Mouse (Mus musculus): Measurements from ENCODE around the gene Cdv3. TPM values are rescaled to one million over a fixed set of nuclear protein-coding genes. Genes with fewer than 3 reads are reported as not detected.
A peak's percentile ranks its signal among the peaks of the same experiment; 100 is the strongest.

Cdv3 gene
- 62.6 and 64.3 TPM in 2 replicates for polyA plus RNA-seq (2014; fragmentation: Nextera tagmentation; extraction: Ambion mirVana)

DNA sequence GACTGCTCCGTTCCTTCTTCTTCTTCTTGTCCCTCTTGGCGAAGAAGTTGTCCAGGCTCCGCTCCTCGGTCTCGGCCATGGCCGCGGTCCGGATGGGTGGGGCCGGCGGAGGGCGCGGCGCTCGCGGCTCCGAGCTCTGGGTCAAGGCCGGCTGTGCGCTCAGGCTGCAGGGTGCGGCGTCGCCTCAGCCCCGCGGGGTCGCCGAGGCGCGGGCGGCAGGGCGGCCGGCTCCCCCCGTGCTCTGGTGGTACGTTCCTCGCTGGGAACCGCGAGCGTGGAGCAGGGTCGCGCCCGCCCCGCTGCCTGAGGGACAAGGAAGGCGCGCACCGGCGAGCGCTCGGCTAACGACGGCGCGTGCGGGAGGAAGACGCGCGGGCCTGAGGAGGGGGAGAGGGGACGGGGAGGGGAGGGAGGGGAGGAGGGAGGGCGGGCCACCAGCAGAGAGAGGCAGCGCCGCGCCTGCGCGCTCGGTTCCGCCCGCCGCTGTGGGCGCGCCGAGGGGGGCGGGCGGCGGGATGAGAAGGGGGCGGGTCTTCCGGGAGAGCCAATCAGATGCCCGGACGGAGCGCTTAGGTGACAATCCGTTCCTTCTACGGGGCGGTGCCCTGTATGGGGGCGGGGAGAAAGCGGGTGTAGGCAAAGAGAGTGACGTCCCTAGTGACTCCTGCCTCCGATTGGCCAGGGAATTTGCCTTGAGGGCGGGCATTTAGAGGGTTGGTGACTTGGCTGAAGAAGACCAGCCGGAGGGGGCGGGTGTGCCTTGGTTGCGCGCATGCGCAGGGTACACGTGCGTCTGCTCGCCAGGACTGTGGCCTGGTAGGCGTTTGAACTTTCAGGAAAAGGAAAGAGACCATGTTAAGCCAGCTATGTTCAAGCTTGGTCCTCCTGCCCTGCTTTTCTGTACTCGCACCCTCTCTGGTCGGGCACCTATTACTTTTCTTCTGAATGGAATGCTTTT lies at the start of gene Cdv3:
Gene Cdv3 (minus strand): TSS at position 551 of the 958 bp plus-strand sequence.
- Histone ChIP-seq H3K27ac (replicated peaks in 1 of 2; ENCODE audit: control insufficient read depth in 1 of 2, insufficient read depth in 1 of 2, low read depth in 2 of 2, low read length in 2 of 2) (peak within 1 kb of the TSS; percentile 97 to 98), H3K4me2 (ENCODE audit: low read length) (peak within 1 kb of the TSS; percentile 72), H3K36me3 (ENCODE audit: control insufficient read depth, insufficient read depth, low read length) (peaks cover 35% of the 10 kb centered on the region), H3K9me3 (ENCODE audit: control insufficient read depth, low read length) (no peaks in the 10 kb centered on the region), H3K4me3 (ENCODE audit: control insufficient read depth in 1 of 2, insufficient read depth in 1 of 2, low read depth in 1 of 2, low read length in 2 of 2) (peak within 1 kb of the TSS; percentile 76 to 96), H3K4me1 (ENCODE audit: control insufficient read depth in 2 of 2, insufficient read depth in 2 of 2, low read length in 2 of 2) (peaks cover 9 to 30% of the 10 kb centered on the region in 2 experiments), H3K27me3 (ENCODE audit: control insufficient read depth, insufficient read depth, low read length) (no peaks in the 10 kb centered on the region), H3K9ac (ENCODE audit: low read length) (peak within 1 kb of the TSS; percentile 84)
- peak; percentile 98 for ATAC-seq (ENCODE audit: insufficient number of reproducible peaks, insufficient read depth, low FRiP score, low read depth)
- WGBS = 2% methylated on average over 82 of the region's 95 CpGs

- H3K27me3 ChIP-seq (ENCODE audit: control insufficient read depth, insufficient read depth, low read length) = no peaks in the 10 kb centered on the region
- H3K36me3 ChIP-seq (ENCODE audit: control insufficient read depth, insufficient read depth, low read length) = no peaks in the 10 kb centered on the region
- no peak overlapping the region for H3K4me2 ChIP-seq (ENCODE audit: low read length)
- 69% methylated on average over 9 of the region's 9 CpGs for WGBS
- H3K27ac ChIP-seq (replicated peaks in 1 of 2; ENCODE audit: control insufficient read depth in 1 of 2, insufficient read depth in 1 of 2, low read depth in 2 of 2, low read length in 2 of 2) = no peak overlapping the region
- no peak overlapping the region for H3K4me3 ChIP-seq (ENCODE audit: control insufficient read depth in 1 of 2, insufficient read depth in 1 of 2, low read depth in 1 of 2, low read length in 2 of 2)
- H3K9ac ChIP-seq (ENCODE audit: low read length) = no peak overlapping the region
- no peaks in the 10 kb centered on the region for H3K9me3 ChIP-seq (ENCODE audit: control insufficient read depth, low read length)
- H3K4me1 ChIP-seq (ENCODE audit: control insufficient read depth in 2 of 2, insufficient read depth in 2 of 2, low read length in 2 of 2) = no peaks in the 10 kb centered on the region
- ATAC-seq (ENCODE audit: insufficient number of reproducible peaks, insufficient read depth, low FRiP score, low read depth) = no peak
Measured at GRCm38 (mm10) chr9:103413457-103413856, 47.8 kb upstream of the Cdv3 start.

DNA sequence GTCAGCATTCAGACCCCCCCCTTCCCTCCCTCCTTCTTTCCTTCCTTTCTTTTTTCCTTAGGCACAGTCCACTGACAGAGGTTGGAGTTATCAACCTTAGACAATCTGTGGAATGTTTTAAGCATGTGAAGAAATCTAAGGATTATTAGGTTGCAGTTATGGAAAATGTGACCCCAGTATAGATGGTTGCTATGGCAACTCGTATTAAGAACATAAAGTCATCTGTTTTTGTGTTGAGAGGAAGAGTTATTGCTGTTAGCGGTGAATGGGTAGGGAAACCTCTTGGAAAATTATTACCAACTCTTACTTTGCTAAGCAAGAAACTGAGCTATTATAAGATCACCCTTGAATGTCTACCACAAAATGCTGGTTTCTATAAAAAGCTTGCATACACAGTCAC lies 43.5 kb upstream of the Cdv3 start:
- H3K9ac ChIP-seq (ENCODE audit: low read length) = no peak overlapping the region
- H3K36me3 ChIP-seq (ENCODE audit: control insufficient read depth, insufficient read depth, low read length) = no peaks in the 10 kb centered on the region
- ATAC-seq (ENCODE audit: insufficient number of reproducible peaks, insufficient read depth, low FRiP score, low read depth) = no peak
- WGBS = 72% methylated on average over 2 of the region's 2 CpGs
- H3K27me3 ChIP-seq (ENCODE audit: control insufficient read depth, insufficient read depth, low read length) = no peaks in the 10 kb centered on the region
- no peak overlapping the region for H3K27ac ChIP-seq (replicated peaks in 1 of 2; ENCODE audit: control insufficient read depth in 1 of 2, insufficient read depth in 1 of 2, low read depth in 2 of 2, low read length in 2 of 2)
- H3K4me2 ChIP-seq (ENCODE audit: low read length) = no peak overlapping the region
- H3K4me3 ChIP-seq (ENCODE audit: control insufficient read depth in 1 of 2, insufficient read depth in 1 of 2, low read depth in 1 of 2, low read length in 2 of 2) = no peak overlapping the region
- no peaks in the 10 kb centered on the region for H3K9me3 ChIP-seq (ENCODE audit: control insufficient read depth, low read length)
- no peaks in the 10 kb centered on the region for H3K4me1 ChIP-seq (ENCODE audit: control insufficient read depth in 2 of 2, insufficient read depth in 2 of 2, low read length in 2 of 2)

GRCm38 (mm10) chr9:103408136-103408777 lies 42.6 kb upstream of the Cdv3 start:
- no peak overlapping the region for H3K27ac ChIP-seq (replicated peaks in 1 of 2; ENCODE audit: control insufficient read depth in 1 of 2, insufficient read depth in 1 of 2, low read depth in 2 of 2, low read length in 2 of 2)
- ATAC-seq (ENCODE audit: insufficient number of reproducible peaks, insufficient read depth, low FRiP score, low read depth) = no peak

GRCm38 (mm10) chr9:103403331-103403973 lies 37.8 kb upstream of the Cdv3 start:
- no peaks in the 10 kb centered on the region for H3K27me3 ChIP-seq (ENCODE audit: control insufficient read depth, insufficient read depth, low read length)
- no peak for ATAC-seq (ENCODE audit: insufficient number of reproducible peaks, insufficient read depth, low FRiP score, low read depth)
- no peaks in the 10 kb centered on the region for H3K36me3 ChIP-seq (ENCODE audit: control insufficient read depth, insufficient read depth, low read length)
- peaks cover 3 to 4% of the 10 kb centered on the region in 2 experiments for H3K4me1 ChIP-seq (ENCODE audit: control insufficient read depth in 2 of 2, insufficient read depth in 2 of 2, low read length in 2 of 2)
- no peak overlapping the region for H3K9ac ChIP-seq (ENCODE audit: low read length)
- no peak overlapping the region for H3K27ac ChIP-seq (replicated peaks in 1 of 2; ENCODE audit: control insufficient read depth in 1 of 2, insufficient read depth in 1 of 2, low read depth in 2 of 2, low read length in 2 of 2)
- peaks cover 5% of the 10 kb centered on the region for H3K9me3 ChIP-seq (ENCODE audit: control insufficient read depth, low read length)
- H3K4me3 ChIP-seq (ENCODE audit: control insufficient read depth in 1 of 2, insufficient read depth in 1 of 2, low read depth in 1 of 2, low read length in 2 of 2) = no peak overlapping the region
- H3K4me2 ChIP-seq (ENCODE audit: low read length) = no peak overlapping the region
- WGBS = 62% methylated on average over 4 of the region's 4 CpGs

More at GRCm38 (mm10) chr9:103408136-103408777, 42.6 kb upstream of the Cdv3 start:
- Histone ChIP-seq H3K9me3 (ENCODE audit: control insufficient read depth, low read length) (no peaks in the 10 kb centered on the region), H3K4me2 (ENCODE audit: low read length) (no peak overlapping the region), H3K27me3 (ENCODE audit: control insufficient read depth, insufficient read depth, low read length) (no peaks in the 10 kb centered on the region), H3K4me1 (ENCODE audit: control insufficient read depth in 2 of 2, insufficient read depth in 2 of 2, low read length in 2 of 2) (no peaks in the 10 kb centered on the region), H3K9ac (ENCODE audit: low read length) (no peak overlapping the region), H3K4me3 (ENCODE audit: control insufficient read depth in 1 of 2, insufficient read depth in 1 of 2, low read depth in 1 of 2, low read length in 2 of 2) (no peak overlapping the region), H3K36me3 (ENCODE audit: control insufficient read depth, insufficient read depth, low read length) (no peaks in the 10 kb centered on the region)
- WGBS = 74% methylated on average over 4 of the region's 4 CpGs

DNA sequence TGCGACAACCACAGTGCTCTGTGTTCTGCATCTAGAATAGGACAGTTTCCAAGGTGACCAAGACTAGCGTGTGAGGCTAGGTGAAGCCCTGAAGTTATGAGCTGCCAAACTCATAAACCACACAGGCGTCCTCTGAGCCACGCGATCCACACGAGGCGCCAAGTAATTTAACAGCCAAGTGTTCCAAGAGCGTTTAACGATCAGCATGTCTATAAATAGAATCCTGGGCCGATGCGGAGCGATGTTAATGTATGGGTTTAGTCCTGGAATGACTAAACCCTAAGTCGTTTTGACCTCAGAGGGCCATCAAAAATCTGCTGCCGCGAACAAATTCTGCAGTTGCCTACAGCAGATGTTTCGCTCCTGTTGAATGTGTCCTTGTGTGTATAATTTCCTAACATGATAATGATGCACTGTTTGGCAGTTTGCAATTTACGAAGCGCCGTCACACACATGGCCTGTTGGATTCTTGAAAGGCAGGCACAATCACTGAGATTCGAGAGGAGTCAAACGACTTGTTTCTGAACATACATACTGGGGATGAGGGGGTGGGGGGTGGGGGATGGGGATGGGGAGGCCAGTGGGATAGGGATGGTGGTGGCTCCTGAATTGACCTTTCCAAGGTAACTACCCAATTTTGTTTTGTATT lies 33.0 kb upstream of the Cdv3 start:
- H3K4me3 ChIP-seq (ENCODE audit: control insufficient read depth in 1 of 2, insufficient read depth in 1 of 2, low read depth in 1 of 2, low read length in 2 of 2) = no peak overlapping the region
- WGBS = 43% methylated on average over 21 of the region's 21 CpGs
- H3K27me3 ChIP-seq (ENCODE audit: control insufficient read depth, insufficient read depth, low read length) = no peaks in the 10 kb centered on the region
- peak overlapping the region; percentile 16 to 37; a peak in 2 of 4 replicates for H3K27ac ChIP-seq (replicated peaks in 1 of 2; ENCODE audit: control insufficient read depth in 1 of 2, insufficient read depth in 1 of 2, low read depth in 2 of 2, low read length in 2 of 2)
- H3K9ac ChIP-seq (ENCODE audit: low read length) = no peak overlapping the region
- peaks cover 7% of the 10 kb centered on the region for H3K9me3 ChIP-seq (ENCODE audit: control insufficient read depth, low read length)
- H3K36me3 ChIP-seq (ENCODE audit: control insufficient read depth, insufficient read depth, low read length) = no peaks in the 10 kb centered on the region
- no peak for ATAC-seq (ENCODE audit: insufficient number of reproducible peaks, insufficient read depth, low FRiP score, low read depth)
- peak overlapping the region; percentile 23 for H3K4me2 ChIP-seq (ENCODE audit: low read length)
- H3K4me1 ChIP-seq (ENCODE audit: control insufficient read depth in 2 of 2, insufficient read depth in 2 of 2, low read length in 2 of 2) = peaks cover 3 to 10% of the 10 kb centered on the region in 2 experiments

DNA sequence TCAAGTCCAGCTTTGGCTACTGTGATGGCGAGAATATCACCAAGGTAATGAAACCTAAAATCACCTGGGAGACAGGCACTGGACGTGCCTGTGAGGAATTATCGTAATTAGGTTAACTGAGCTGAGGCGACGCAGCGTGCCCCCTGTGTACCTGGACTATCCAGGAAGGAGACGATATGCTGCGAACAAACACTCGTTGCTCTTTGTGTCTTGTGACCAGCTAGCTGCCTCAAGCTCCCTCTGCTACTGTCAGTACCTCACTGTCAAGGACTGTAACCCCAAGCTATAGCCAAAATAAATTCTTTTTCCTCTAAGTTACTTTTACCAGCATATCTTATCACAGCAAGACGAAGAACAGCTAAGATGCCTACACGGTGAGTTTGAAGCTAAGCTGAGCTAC lies 27.6 kb upstream of the Cdv3 start:
- no peak overlapping the region for H3K27ac ChIP-seq (replicated peaks in 1 of 2; ENCODE audit: control insufficient read depth in 1 of 2, insufficient read depth in 1 of 2, low read depth in 2 of 2, low read length in 2 of 2)
- H3K27me3 ChIP-seq (ENCODE audit: control insufficient read depth, insufficient read depth, low read length) = no peaks in the 10 kb centered on the region
- ATAC-seq (ENCODE audit: insufficient number of reproducible peaks, insufficient read depth, low FRiP score, low read depth) = no peak
- no peak overlapping the region for H3K4me3 ChIP-seq (ENCODE audit: control insufficient read depth in 1 of 2, insufficient read depth in 1 of 2, low read depth in 1 of 2, low read length in 2 of 2)
- 83% methylated on average over 11 of the region's 11 CpGs for WGBS
- no peaks in the 10 kb centered on the region for H3K36me3 ChIP-seq (ENCODE audit: control insufficient read depth, insufficient read depth, low read length)
- no peak overlapping the region for H3K9ac ChIP-seq (ENCODE audit: low read length)
- peaks cover 3 to 9% of the 10 kb centered on the region in 2 experiments for H3K4me1 ChIP-seq (ENCODE audit: control insufficient read depth in 2 of 2, insufficient read depth in 2 of 2, low read length in 2 of 2)
- peaks cover 2% of the 10 kb centered on the region; the same call in 1 of the 2 replicates for H3K9me3 ChIP-seq (ENCODE audit: control insufficient read depth, low read length)
- no peak overlapping the region for H3K4me2 ChIP-seq (ENCODE audit: low read length)

Measured in heart, embryonic 14.5 days (tissue).